Mouse (Mus musculus) thymus, adult 2 months (tissue): ENCODE measurements around the gene Ptpn12.

Experiments used
- CTCF ChIP-seq: fragments of 200-500 bp; IDR thresholded peaks from 2 replicates; pipeline ENCODE4 v1.5.1; 2012; ENCODE audit warnings: mild to moderate bottlenecking, control low read depth, low read length, moderate library complexity, borderline replicate concordance; ENCODE audit not compliant: control insufficient read depth, poor library complexity, insufficient read depth; ENCODE audit errors: extremely low read depth
- POLR2A ChIP-seq: fragments of 200-500 bp; IDR thresholded peaks from 2 replicates; pipeline ENCODE4 v1.6.1; 2012; ENCODE audit warnings: mild to moderate bottlenecking, low read length, control low read depth, moderate library complexity; ENCODE audit not compliant: control insufficient read depth, poor library complexity, insufficient read depth; ENCODE audit errors: extremely low read depth

- no peak for TF ChIP-seq CTCF
- no peak for TF ChIP-seq POLR2A
Observed at GRCm38 (mm10) chr5:21057217-21057616, 1.5 kb upstream of the Ptpn12 start.
